Comparison of ENCODE assay signal across 15 mouse cellular contexts in genomic region chr7:105773041-105773440, GRCm38 (mm10).
"Had no signal": no experiment of that assay in that cellular context is flagged by ENCODE, and none has a peak within 500 bp of the region (broad histone marks: within the 10 kb centered on the region; RNA-seq: fewer than 3 reads in every experiment).

No protein-coding gene starts in this region.

- H3K9me3 ChIP-seq: limb, embryonic 12.5 days; liver, embryonic 13.5 days; megakaryocyte, embryonic 14.5 days; midbrain, embryonic 15.5 days; neural tube, embryonic 12.5 days; stomach, embryonic 15.5 days had no signal

- H3K27me3 ChIP-seq: limb, embryonic 12.5 days; liver, embryonic 13.5 days; midbrain, embryonic 15.5 days; neural tube, embryonic 12.5 days; stomach, embryonic 15.5 days had no signal

- H3K9ac ChIP-seq: limb, embryonic 12.5 days; liver, embryonic 13.5 days; liver, postnatal 0 days; midbrain, embryonic 15.5 days; neural tube, embryonic 12.5 days; stomach, embryonic 15.5 days had no signal

- H3K27ac ChIP-seq: limb, embryonic 12.5 days; liver, embryonic 13.5 days; macrophage; midbrain, embryonic 15.5 days; neural tube, embryonic 12.5 days; stomach, embryonic 15.5 days had no signal

- DNase-seq: kidney, adult 2 months; layer of hippocampus, adult 9-11 months; liver; liver, embryonic 13.5 days; liver, postnatal 0 days; right cerebral cortex, postnatal 14 days; thymus, adult 2 months; thymus, postnatal 36 days had no signal

- ATAC-seq: liver, postnatal 0 days; midbrain, embryonic 15.5 days had no signal

- H3K4me3 ChIP-seq: limb, embryonic 12.5 days; liver, embryonic 13.5 days; midbrain, embryonic 15.5 days; neural tube, embryonic 12.5 days; stomach, embryonic 15.5 days had no signal

- H3K4me2 ChIP-seq: limb, embryonic 12.5 days; liver, embryonic 13.5 days; midbrain, embryonic 11.5 days; midbrain, embryonic 15.5 days; neural tube, embryonic 12.5 days; stomach, embryonic 15.5 days had no signal
